Mouse (Mus musculus) cortical plate, adult 2 months (tissue): ENCODE results near the gene Gsdme.

Experiments used
- CTCF ChIP-seq: fragments of 200-500 bp; IDR thresholded peaks from 2 replicates; pipeline ENCODE4 v1.5.1; 2011; ENCODE audit warnings: mild to moderate bottlenecking, control low read depth, low read length; ENCODE audit not compliant: insufficient read depth; ENCODE audit errors: extremely low read depth
- POLR2A ChIP-seq: fragments of 200-500 bp; IDR thresholded peaks from 2 replicates; pipeline ENCODE4 v1.6.1; 2011; ENCODE audit warnings: mild to moderate bottlenecking, low read length, control low read depth; ENCODE audit not compliant: insufficient read depth; ENCODE audit errors: extremely low read depth

DNA sequence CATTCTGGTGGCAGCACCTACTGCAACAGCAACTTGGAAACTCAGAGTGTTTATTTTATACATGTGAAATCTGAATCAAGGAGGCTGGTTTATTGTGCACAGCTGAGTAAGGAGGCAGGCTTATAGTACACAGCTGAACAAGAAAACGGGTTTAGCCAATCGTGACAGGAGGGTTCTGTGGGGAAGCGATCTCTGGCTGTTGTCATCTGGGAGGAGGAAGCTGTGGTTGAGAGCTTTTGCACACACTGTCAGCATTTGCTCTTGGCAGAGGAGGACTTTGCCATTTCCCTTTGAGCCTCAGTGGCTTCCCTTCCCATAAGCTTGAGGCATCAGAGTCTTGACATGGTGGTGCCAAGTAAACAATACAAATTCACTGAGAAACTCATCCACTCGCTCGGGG lies 11.0 kb downstream of the Gsdme start:
- TF ChIP-seq CTCF (no peak), POLR2A (no peak)
